Mouse (Mus musculus) frontal cortex, adult (tissue): ENCODE data around the gene Macrod2.

Experiments used
- ATAC-seq: cut with Nextera tagmentation; 2 replicates; pipeline ENCODE4 v1.9.2; 2017; ENCODE audit warnings: mild to moderate bottlenecking, moderate library complexity, mixed read lengths; ENCODE audit not compliant: low TSS enrichment

Gene Macrod2

GRCm38 (mm10) chr2:140395179-140395578 lies at the start of gene Macrod2:
TSS of gene Macrod2 (plus strand) at chr2:140395309.
- ATAC-seq, result peak; percentile 96

DNA sequence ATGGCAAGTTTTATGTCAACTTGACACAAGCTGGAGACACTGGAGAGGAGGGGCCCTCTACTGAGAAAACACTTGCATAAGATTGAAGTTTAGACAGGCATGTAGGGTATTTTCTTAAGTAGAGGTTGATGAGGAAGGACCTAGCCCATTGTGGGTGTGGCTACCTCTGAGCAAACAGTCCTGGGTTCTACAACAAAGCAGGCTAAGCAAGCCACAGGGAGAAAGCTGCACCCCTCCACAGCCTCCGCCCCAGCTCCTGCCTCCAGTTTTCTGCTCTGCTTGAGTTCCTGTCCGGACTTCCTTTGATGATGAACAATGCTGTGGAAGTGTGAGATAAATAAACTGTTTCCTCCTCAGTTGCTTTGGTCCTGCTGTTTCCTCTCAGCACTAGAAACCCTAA lies 35.2 kb upstream of the Macrod2 start:
- no peak for ATAC-seq

- ATAC-seq, result no peak
Observed at GRCm38 (mm10) chr2:140364804-140365203, 30.3 kb upstream of the Macrod2 start.

DNA sequence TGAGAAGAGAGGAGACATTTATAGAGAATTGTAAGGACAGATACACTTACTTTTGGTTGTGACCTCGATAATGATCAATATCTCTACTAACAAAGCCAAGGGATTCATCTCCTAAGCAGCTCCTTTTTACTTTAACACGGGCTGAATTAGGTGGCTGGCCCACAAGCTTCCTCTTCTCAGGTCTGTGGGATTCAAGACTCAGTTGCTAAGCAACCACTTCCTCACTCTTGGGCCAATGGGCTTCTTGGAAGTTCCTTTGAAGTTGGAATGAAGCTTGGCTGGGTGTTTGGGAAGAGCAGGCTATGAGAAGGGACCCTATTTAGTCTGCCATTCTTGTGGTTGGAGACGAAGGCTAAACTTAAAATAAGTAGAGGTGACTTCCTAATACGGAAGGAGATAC lies 5.6 kb upstream of the Macrod2 start, which contains the start of gene Sel1l2:
Gene Sel1l2, minus strand, starts transcription at position 182 of the 400 bp plus-strand sequence.
- no peak for ATAC-seq

- ATAC-seq, result peak; percentile 46
Observed at GRCm38 (mm10) chr2:140395744-140396231, 679 bp downstream of the Macrod2 start.

- no peak for ATAC-seq
Observed at GRCm38 (mm10) chr2:140425844-140426243, 30.7 kb downstream of the Macrod2 start.

DNA sequence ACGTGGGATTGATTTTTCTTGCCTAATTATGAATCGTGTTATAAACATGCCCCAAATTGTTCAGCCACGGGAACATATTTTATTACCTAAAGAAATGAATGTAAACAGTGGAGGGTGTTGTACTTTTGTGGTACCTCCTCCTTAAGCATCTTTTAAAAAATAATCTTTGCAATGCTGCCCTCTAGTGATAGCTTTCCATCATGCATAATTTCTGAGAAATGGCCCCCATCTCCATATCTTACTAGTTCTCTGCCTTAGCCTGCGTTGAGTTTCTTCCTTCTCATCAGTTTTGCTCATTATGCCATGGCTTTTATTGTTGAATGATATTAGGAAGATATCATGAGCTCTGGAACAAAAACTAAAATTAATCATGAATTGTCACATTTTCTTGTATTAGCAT lies 32.2 kb downstream of the Macrod2 start:
- ATAC-seq, result peak; percentile 92

GRCm38 (mm10) chr2:140439081-140439480 lies 44.0 kb downstream of the Macrod2 start:
- no peak for ATAC-seq

DNA sequence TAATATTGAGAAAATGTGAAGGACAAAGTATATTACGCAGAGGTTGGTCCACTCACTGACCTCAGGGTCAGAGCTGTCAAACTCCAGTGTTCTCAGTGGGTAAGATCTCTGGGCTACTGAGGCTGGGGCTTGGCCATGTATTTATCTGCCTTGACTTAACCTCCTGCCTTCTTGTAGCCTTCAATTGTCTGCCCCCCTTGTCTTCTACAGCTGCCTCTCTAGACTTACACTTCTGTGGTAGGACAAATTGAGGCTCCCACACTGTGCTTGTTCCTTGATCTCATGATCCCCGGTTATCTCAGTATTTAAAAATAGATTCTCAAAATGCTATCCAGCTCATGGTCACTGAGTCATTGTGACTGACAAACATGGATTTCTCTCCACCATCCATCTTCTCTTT lies 53.5 kb downstream of the Macrod2 start:
- no peak for ATAC-seq

DNA sequence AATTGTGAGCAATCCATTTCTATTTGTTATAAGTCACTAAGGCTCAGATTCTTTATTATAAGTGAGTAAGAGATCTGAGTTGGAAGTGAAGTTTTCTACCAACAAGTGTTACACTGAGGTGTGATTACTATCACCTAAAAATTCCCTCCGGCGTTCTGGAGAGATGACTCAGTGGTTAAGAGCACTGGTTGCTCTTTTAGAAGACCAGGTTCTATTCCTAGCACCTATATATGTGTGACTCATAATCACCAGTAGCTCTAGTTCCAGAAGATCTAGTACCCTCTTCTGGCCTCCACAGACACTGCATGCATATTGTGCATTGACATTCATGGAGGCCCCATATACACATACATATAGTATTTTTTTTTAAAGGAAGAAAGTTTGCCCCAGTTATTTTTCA lies 80.7 kb downstream of the Macrod2 start:
- ATAC-seq, result peak; percentile 92

DNA sequence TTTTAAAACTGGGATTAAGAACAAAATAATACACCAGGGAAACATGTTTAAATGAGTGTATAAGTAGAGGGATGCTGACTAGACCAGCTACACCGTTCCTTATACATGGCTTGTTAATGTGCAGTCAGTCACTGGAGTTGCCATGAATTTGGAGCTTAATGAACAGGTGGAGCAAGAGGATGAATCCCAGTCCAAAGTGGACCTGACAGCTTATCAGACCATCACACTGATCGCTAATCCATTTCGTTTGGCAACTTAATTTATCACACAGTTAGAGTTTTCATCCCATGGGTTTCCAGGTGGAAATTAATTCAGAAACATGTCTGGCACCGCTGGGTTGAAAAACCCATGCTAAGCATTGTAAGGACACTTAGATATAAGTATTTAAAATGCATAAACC lies 81.8 kb downstream of the Macrod2 start:
- no peak for ATAC-seq

DNA sequence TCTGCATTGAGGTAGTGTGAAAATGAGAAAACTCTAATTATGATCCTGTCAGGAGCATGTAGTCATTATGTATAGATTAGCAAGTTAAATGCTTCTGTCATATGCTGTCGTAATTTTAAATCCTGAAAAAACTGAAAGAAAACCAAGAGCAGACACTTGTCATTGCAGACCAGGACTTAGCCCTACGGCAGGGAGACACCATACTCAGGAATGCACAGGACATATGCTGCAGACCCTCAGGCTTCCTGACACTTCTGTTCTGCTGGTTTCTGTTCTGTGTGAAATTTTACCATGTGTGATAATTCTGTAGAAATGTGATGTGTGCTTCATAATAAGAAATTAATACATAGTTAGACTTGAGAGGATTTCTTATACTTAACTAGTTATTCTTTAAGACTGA lies 87.5 kb downstream of the Macrod2 start:
- ATAC-seq, result no peak

GRCm38 (mm10) chr2:140497688-140498087 lies 102.6 kb downstream of the Macrod2 start:
- peak; percentile 82 for ATAC-seq

DNA sequence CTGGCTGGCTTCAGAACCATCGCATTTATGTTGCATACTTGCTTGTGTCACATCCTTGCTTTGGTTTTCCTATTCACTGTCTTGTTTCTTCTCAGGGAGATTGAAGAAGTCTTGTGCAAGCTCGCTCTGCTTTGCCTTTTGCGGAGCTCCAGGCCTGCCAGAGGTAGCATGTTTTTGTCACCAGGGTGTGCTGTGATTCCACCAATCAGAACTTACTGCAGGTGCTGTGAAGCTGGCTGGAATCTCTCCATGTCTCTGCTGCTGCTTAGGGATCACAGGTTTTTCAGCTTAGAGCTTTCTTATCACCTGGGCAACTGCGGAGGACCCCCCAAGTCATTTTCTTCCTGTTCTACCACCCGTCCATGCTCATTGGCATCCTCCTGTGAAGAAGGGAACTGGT lies 105.8 kb downstream of the Macrod2 start:
- ATAC-seq, result peak; percentile 94

DNA sequence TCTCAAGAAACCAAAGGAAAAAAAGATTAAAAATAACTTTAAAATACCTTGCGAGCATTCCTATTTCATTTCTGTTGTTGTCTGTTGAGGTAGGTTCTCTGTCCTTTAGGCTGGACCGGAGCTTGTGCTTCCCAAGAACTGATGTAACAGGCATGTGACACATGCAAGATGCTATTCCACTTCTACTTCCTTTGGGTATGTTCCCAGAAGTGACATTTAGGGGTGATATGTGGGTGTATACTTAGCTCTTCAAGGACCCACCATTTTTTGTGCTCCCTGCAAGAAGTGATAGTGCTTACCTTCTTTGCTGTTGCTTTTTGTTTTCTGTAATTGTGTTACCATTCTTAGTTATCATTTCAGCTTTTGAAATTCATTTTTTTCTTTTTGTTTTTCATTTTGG lies 126.4 kb downstream of the Macrod2 start:
- peak; percentile 80 for ATAC-seq

DNA sequence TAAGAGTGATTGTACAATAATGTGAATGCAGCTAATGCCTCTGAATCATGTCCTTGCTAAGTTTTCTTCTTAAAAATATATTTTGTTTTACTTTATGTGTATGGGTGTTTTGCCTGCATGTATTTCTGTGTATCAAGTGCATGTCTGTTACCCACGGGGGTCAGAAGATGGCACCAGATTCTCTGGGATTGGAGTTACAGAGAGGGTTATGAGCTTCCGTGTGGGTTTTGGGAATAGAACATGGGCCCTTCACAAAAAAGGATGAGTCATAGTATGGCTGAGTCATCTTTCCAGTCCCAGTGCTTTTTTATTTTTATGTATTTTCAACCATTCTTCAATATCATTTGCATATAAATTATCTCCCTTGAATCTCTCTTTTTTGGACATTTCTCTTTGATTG lies 135.1 kb downstream of the Macrod2 start:
- peak; percentile 78 for ATAC-seq

DNA sequence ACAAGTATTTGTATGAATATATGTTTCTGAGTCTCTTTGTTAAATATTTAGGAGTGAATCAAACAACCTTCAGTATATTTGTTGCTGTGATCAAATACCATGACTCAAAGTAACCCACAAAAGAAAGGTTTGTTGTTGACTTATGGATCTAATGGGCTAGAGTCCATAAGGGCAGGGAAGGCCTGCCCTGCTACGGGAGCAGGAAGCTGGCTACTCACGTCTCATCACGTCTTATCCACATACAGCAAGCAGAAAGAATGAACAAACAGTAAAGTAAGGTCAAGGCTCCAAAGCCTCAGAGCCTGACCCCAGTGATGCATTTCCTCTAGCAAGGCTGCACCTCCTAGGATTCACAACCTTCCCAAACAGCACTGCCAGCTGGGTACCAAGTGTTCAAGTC lies 136.9 kb downstream of the Macrod2 start:
- ATAC-seq, result no peak

DNA sequence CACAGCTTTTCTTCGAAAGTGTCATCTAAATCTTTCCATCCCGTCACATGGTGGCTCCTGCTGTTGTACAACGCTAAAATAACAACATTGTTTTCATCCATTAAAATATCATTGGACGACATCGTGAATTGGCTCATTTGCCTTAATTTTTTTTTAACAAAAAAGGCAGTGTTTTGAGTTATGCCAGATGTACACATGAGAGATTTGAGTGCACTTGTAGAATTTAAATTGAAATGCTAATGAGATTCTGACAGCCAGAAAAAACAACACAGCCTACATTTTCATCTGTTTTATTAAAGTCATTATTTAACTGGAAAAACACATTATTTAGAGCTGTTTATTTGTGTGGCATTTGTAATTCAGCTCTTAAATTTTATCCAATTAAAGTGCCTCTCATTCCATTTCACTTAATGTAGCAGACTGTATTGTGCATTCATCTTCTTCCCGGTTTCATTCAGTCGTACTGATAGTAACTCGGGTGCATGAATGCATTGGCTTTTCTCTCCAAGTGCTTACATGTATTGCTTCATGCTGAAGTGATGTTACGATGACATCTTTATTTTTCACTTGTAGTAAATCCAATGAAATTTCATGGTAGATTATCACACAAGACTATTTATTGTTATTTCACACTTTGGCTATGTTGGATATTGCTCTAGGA lies 137.9 kb downstream of the Macrod2 start:
- no peak for ATAC-seq

DNA sequence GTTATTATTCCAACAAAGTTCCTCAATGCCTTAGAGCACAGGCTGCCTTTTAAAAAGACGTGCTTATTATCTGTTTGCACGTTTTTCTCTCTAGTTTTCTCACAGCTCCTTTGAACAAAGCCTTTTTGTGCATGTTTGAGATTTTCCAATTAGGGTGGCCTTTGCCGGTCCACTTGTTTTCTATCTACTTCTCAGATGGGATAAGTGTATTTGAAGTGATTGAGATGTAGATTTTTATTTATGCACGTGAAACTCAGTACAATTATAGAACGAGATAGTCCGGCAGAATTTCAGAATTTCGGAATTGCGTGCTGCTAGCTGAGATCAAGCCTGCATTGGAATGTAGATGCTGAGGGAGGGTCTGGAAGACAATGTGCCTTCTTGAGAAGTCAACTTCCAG lies 138.5 kb downstream of the Macrod2 start:
- ATAC-seq, result no peak

- ATAC-seq, result peak; percentile 62
Observed at GRCm38 (mm10) chr2:140534583-140534982, 139.5 kb downstream of the Macrod2 start.

GRCm38 (mm10) chr2:140535832-140536571 lies 140.9 kb downstream of the Macrod2 start:
- no peak for ATAC-seq

- no peak for ATAC-seq
Observed at GRCm38 (mm10) chr2:140549286-140549685, 154.2 kb downstream of the Macrod2 start.

- ATAC-seq, result peak; percentile 41; the same call in 1 of the 2 replicates
Observed at GRCm38 (mm10) chr2:140561426-140561825, 166.3 kb downstream of the Macrod2 start.
